Mouse (Mus musculus) midbrain, embryonic 13.5 days (tissue): ENCODE measurements around the gene Dand5. TPM values are rescaled to one million over a fixed set of nuclear protein-coding genes. Genes with fewer than 3 reads are reported as not detected.

Experiments used
- ATAC-seq: fragments of 200-750 bp; cut with Nextera tagmentation; 2 replicates; pipeline ENCODE4 v1.8.0; 2017; ENCODE audit warnings: mild to moderate bottlenecking, moderate TSS enrichment, moderate library complexity
- H3K27ac ChIP-seq: fragments of 300-500 bp; sonication (generic); 2 replicates; pipeline ENCODE4 v1.5.1; 2015; ENCODE audit warnings: inconsistent platforms, mild to moderate bottlenecking, moderate library complexity
- H3K27me3 ChIP-seq: fragments of 300-500 bp; sonication (generic); 2 replicates; pipeline ENCODE4 v1.6.1; 2015; ENCODE audit warnings: mild to moderate bottlenecking, inconsistent platforms
- H3K36me3 ChIP-seq: fragments of 300-500 bp; sonication (generic); 2 replicates; pipeline ENCODE4 v1.6.1; 2015; ENCODE audit warnings: mild to moderate bottlenecking, inconsistent platforms
- H3K4me1 ChIP-seq: fragments of 300-500 bp; sonication (generic); replicated peaks from 2 replicates; pipeline ENCODE4 v1.6.1; 2015; ENCODE audit warnings: inconsistent platforms
- H3K4me2 ChIP-seq: fragments of 300-500 bp; sonication (generic); replicated peaks from 2 replicates; pipeline ENCODE4 v1.6.1; 2015; ENCODE audit warnings: moderate library complexity, mild to moderate bottlenecking, inconsistent platforms
- H3K4me3 ChIP-seq: fragments of 300-500 bp; sonication (generic); replicated peaks from 2 replicates; pipeline ENCODE4 v1.5.1; 2015; ENCODE audit warnings: mild to moderate bottlenecking, inconsistent platforms
- H3K9ac ChIP-seq: fragments of 300-500 bp; sonication (generic); replicated peaks from 2 replicates; pipeline ENCODE4 v1.6.1; 2015; ENCODE audit warnings: mild to moderate bottlenecking, inconsistent platforms
- H3K9me3 ChIP-seq: fragments of 300-500 bp; sonication (generic); 2 replicates; pipeline ENCODE4 v1.6.1; 2016; ENCODE audit warnings: mild to moderate bottlenecking, inconsistent platforms
- WGBS: fragments of 180-500 bp; shearing (Covaris S2); methylation state at CpG from one replicate; pipeline ENCODE4 v1.1.7; 2015; 5-methylcytosine and 5-hydroxymethylcytosine counted together
- polyA plus RNA-seq: library from polyadenylated mRNA; unstranded; fragments of >200 nt; fragmentation: Nextera tagmentation; extraction: Ambion mirVana; gene quantifications from 2 replicates; pipeline ENCODE4 v1.2.1, GENCODE M21; 2015

Gene Dand5
- polyA plus RNA-seq, 1 experiment from 2014 or later = 8.9 TPM

- Histone ChIP-seq H3K9me3 (no peaks in the 10 kb centered on the region), H3K4me2 (peak overlapping the region; percentile 55), H3K4me1 (peaks cover 52% of the 10 kb centered on the region), H3K9ac (peak overlapping the region; percentile 28; the same call in 1 of the 2 replicates), H3K27me3 (peaks cover 62% of the 10 kb centered on the region), H3K36me3 (no peaks in the 10 kb centered on the region), H3K27ac (peak overlapping the region; percentile 58; the same call in 1 of the 2 replicates), H3K4me3 (peak overlapping the region; percentile 32)
- peak; percentile 87 for ATAC-seq
- under 1% methylated on average over 32 of the region's 32 CpGs for WGBS
These were observed 11.7 kb downstream of the Dand5 start for GRCm38 (mm10) chr8:84810896-84811295.

- WGBS = 77% methylated on average over 5 of the region's 5 CpGs
- no peak overlapping the region for H3K4me2 ChIP-seq
- H3K27ac ChIP-seq = no peak overlapping the region
- H3K4me3 ChIP-seq = no peak overlapping the region
- ATAC-seq = no peak
- H3K36me3 ChIP-seq = no peaks in the 10 kb centered on the region
- H3K9ac ChIP-seq = no peak overlapping the region
- peaks cover 47% of the 10 kb centered on the region for H3K4me1 ChIP-seq
- H3K9me3 ChIP-seq = no peaks in the 10 kb centered on the region
- H3K27me3 ChIP-seq = peaks cover 70% of the 10 kb centered on the region
These were observed 12.7 kb downstream of the Dand5 start for GRCm38 (mm10) chr8:84809941-84810280.

- H3K9me3 ChIP-seq = no peaks in the 10 kb centered on the region
- WGBS = 58% methylated on average over 12 of the region's 12 CpGs
- no peak overlapping the region for H3K4me3 ChIP-seq
- H3K4me2 ChIP-seq = no peak overlapping the region
- peaks cover 70% of the 10 kb centered on the region for H3K27me3 ChIP-seq
- H3K27ac ChIP-seq = peak overlapping the region; percentile 15
- H3K4me1 ChIP-seq = peaks cover 41% of the 10 kb centered on the region
- H3K9ac ChIP-seq = no peak overlapping the region
- ATAC-seq = no peak
- H3K36me3 ChIP-seq = no peaks in the 10 kb centered on the region
These were observed 13.3 kb downstream of the Dand5 start for GRCm38 (mm10) chr8:84809109-84809940.

- peaks cover 17% of the 10 kb centered on the region for H3K4me1 ChIP-seq
- ATAC-seq = no peak
- no peak overlapping the region for H3K27ac ChIP-seq
- H3K36me3 ChIP-seq = no peaks in the 10 kb centered on the region
- H3K27me3 ChIP-seq = peaks cover 86% of the 10 kb centered on the region
- WGBS = 94% methylated on average over 5 of the region's 5 CpGs
- H3K9ac ChIP-seq = no peak overlapping the region
- H3K4me2 ChIP-seq = no peak overlapping the region
- no peaks in the 10 kb centered on the region for H3K9me3 ChIP-seq
- H3K4me3 ChIP-seq = no peak overlapping the region
These were observed 16.6 kb downstream of the Dand5 start for GRCm38 (mm10) chr8:84806031-84806430.

GRCm38 (mm10) chr8:84799999-84800831 is 22.4 kb downstream of the Dand5 start, which contains the start of gene Nfix:
Gene Nfix, minus strand, starts transcription at chr8:84800344.
- H3K36me3 ChIP-seq = no peaks in the 10 kb centered on the region
- H3K4me2 ChIP-seq = peak within 1 kb of the TSS; percentile 96
- H3K9ac ChIP-seq = peak within 1 kb of the TSS; percentile 82
- H3K27me3 ChIP-seq = peaks cover 98% of the 10 kb centered on the region
- no peaks in the 10 kb centered on the region for H3K9me3 ChIP-seq
- peaks cover 27% of the 10 kb centered on the region for H3K4me1 ChIP-seq
- WGBS = 1% methylated on average over 51 of the region's 125 CpGs
- H3K27ac ChIP-seq = peak within 1 kb of the TSS; percentile 74
- ATAC-seq = peak; percentile 25; the same call in 1 of the 2 replicates
- peak within 1 kb of the TSS; percentile 68 for H3K4me3 ChIP-seq

- peak overlapping the region; percentile 82 for H3K9ac ChIP-seq
- peak overlapping the region; percentile 68 for H3K4me3 ChIP-seq
- under 1% methylated on average over 74 of the region's 108 CpGs for WGBS
- H3K27ac ChIP-seq = peak overlapping the region; percentile 74
- H3K9me3 ChIP-seq = no peaks in the 10 kb centered on the region
- peaks cover 98% of the 10 kb centered on the region for H3K27me3 ChIP-seq
- H3K36me3 ChIP-seq = no peaks in the 10 kb centered on the region
- 0 out of 2 replicates have a peak, but pooled peaks have one; percentile 12 for ATAC-seq
- peak overlapping the region; percentile 96 for H3K4me2 ChIP-seq
- peaks cover 33% of the 10 kb centered on the region for H3K4me1 ChIP-seq
These were observed 23.3 kb downstream of the Dand5 start for GRCm38 (mm10) chr8:84799136-84799931.

GRCm38 (mm10) chr8:84798446-84799135 is 24.0 kb downstream of the Dand5 start:
- peak overlapping the region; percentile 74 for H3K27ac ChIP-seq
- ATAC-seq = no peak
- peaks cover 98% of the 10 kb centered on the region for H3K27me3 ChIP-seq

GRCm38 (mm10) chr8:84797971-84798370 is 24.7 kb downstream of the Dand5 start:
- H3K9me3 ChIP-seq = no peaks in the 10 kb centered on the region
- H3K4me2 ChIP-seq = peak overlapping the region; percentile 96
- WGBS = 70% methylated on average over 6 of the region's 6 CpGs
- no peak overlapping the region for H3K27ac ChIP-seq
- peak overlapping the region; percentile 82 for H3K9ac ChIP-seq
- H3K4me3 ChIP-seq = peak overlapping the region; percentile 68
- H3K36me3 ChIP-seq = no peaks in the 10 kb centered on the region
- ATAC-seq = no peak
- H3K27me3 ChIP-seq = peaks cover 98% of the 10 kb centered on the region
- peaks cover 42% of the 10 kb centered on the region for H3K4me1 ChIP-seq

More at GRCm38 (mm10) chr8:84798446-84799135, 24.0 kb downstream of the Dand5 start:
- H3K4me1 ChIP-seq = peaks cover 40% of the 10 kb centered on the region
- peak overlapping the region; percentile 68 for H3K4me3 ChIP-seq
- H3K36me3 ChIP-seq = no peaks in the 10 kb centered on the region
- H3K4me2 ChIP-seq = peak overlapping the region; percentile 96
- peak overlapping the region; percentile 82 for H3K9ac ChIP-seq
- 37% methylated on average over 10 of the region's 10 CpGs for WGBS
- no peaks in the 10 kb centered on the region for H3K9me3 ChIP-seq

GRCm38 (mm10) chr8:84797256-84797797 is 25.3 kb downstream of the Dand5 start:
- H3K4me3 ChIP-seq = peak overlapping the region; percentile 68
- no peak for ATAC-seq
- 70% methylated on average over 15 of the region's 15 CpGs for WGBS

GRCm38 (mm10) chr8:84794486-84794885 is 28.1 kb downstream of the Dand5 start:
- H3K27ac ChIP-seq = peak overlapping the region; percentile 71
- no peaks in the 10 kb centered on the region for H3K9me3 ChIP-seq
- H3K4me1 ChIP-seq = peaks cover 43% of the 10 kb centered on the region
- ATAC-seq = peak; percentile 43; the same call in 1 of the 2 replicates
- 0 out of 2 replicates have a peak overlapping the region, but pooled peaks have one; percentile 22 for H3K4me2 ChIP-seq
- H3K27me3 ChIP-seq = peaks cover 100% of the 10 kb centered on the region
- H3K36me3 ChIP-seq = no peaks in the 10 kb centered on the region
- 46% methylated on average over 7 of the region's 7 CpGs for WGBS
- H3K9ac ChIP-seq = 0 out of 2 replicates have a peak overlapping the region, but pooled peaks have one; percentile 19
- H3K4me3 ChIP-seq = no peak overlapping the region

More at GRCm38 (mm10) chr8:84797256-84797797, 25.3 kb downstream of the Dand5 start:
- Histone ChIP-seq H3K36me3 (no peaks in the 10 kb centered on the region), H3K9me3 (no peaks in the 10 kb centered on the region), H3K4me1 (peaks cover 42% of the 10 kb centered on the region), H3K27me3 (peaks cover 98% of the 10 kb centered on the region), H3K9ac (0 out of 2 replicates have a peak overlapping the region, but pooled peaks have one; percentile 82), H3K27ac (no peak overlapping the region), H3K4me2 (peak overlapping the region; percentile 96)
